Mouse (Mus musculus) myocyte (in vitro differentiated cells): ENCODE results near the gene Asap2.

Source experiments
- CEBPB ChIP-seq: IDR thresholded peaks from 2 replicates; pipeline ENCODE4 v1.6.1; 2011; ENCODE audit warnings: mild to moderate bottlenecking, moderate library complexity; ENCODE audit not compliant: poor library complexity, insufficient read depth, severe bottlenecking
- MAX ChIP-seq: IDR thresholded peaks from one replicate; pipeline ENCODE4 v1.6.1; 2011; ENCODE audit warnings: low read depth, mild to moderate bottlenecking, control low read depth
- MYOD1 ChIP-seq, 3 experiments: IDR thresholded peaks; one replicate each; pipeline ENCODE4 v1.6.1; 2011; ENCODE audit warnings: control low read depth in 2 of 3, low read depth in 2 of 3, mild to moderate bottlenecking in 2 of 3, moderate library complexity in 1 of 3; ENCODE audit not compliant: insufficient read length in 2 of 3, control insufficient read depth in 1 of 3
- POLR2A ChIP-seq: IDR thresholded peaks from one replicate; pipeline ENCODE4 v1.6.1; 2011; ENCODE audit warnings: low read depth, mild to moderate bottlenecking, control low read depth, moderate library complexity; ENCODE audit not compliant: insufficient read length
- POLR2AphosphoS2 ChIP-seq: IDR thresholded peaks from one replicate; pipeline ENCODE4 v1.6.1; 2011; ENCODE audit warnings: low read depth, control low read depth; ENCODE audit not compliant: insufficient read length
- SRF ChIP-seq: IDR thresholded peaks from one replicate; pipeline ENCODE4 v1.6.1; 2011; ENCODE audit warnings: low read depth; ENCODE audit not compliant: control insufficient read depth, insufficient read length
- TCF12 ChIP-seq: IDR thresholded peaks from one replicate; pipeline ENCODE4 v1.6.1; 2011; ENCODE audit warnings: mild to moderate bottlenecking, control low read depth; ENCODE audit not compliant: poor library complexity, insufficient read depth, severe bottlenecking
- TCF3 ChIP-seq: IDR thresholded peaks from one replicate; pipeline ENCODE4 v1.6.1; 2011; ENCODE audit warnings: low read depth, control low read depth; ENCODE audit not compliant: insufficient read length
- USF1 ChIP-seq: IDR thresholded peaks from one replicate; pipeline ENCODE4 v1.6.1; 2011; ENCODE audit warnings: low read depth, mild to moderate bottlenecking, control low read depth, moderate library complexity

DNA sequence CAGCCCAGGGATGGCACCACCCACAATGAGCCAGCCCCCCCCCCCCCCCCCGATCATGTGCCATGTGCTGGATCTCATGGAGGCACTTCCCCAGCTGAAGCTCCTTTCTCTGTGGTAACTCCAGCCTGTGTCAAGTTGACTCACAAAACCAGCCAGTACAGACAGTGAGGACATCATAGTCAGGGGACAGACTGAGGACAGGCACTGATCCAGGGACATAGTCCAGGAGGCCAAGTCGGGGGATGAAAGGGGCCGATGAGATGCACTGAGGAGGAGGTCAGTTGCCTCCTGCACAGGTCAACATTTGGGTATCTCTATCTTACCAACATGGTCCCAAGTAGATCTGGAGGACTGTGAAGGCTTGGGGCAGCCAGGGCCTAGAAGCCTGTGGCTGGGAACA is 205.2 kb downstream of the Asap2 start:
- TF ChIP-seq MAX (no peak), POLR2A (no peak), SRF (no peak), TCF12 (no peak), MYOD1 (IDR thresholded peaks at IDR 0.05; ENCODE audit: control insufficient read depth in 1 of 3, insufficient read length in 2 of 3, low read depth in 2 of 3) (no peak), TCF3 (no peak), POLR2AphosphoS2 (no peak), USF1 (no peak), CEBPB (no peak)
